Mouse (Mus musculus) MEL (cell line): Measurements from ENCODE around the gene B4galnt3. TPM values are rescaled to one million over a fixed set of nuclear protein-coding genes. Genes with fewer than 3 reads are reported as not detected.

Experiments
- DNase-seq: peaks from one replicate; pipeline ENCODE4 v3.0.0; 2011; ENCODE audit warnings: low read depth, low spot score
- H3K27ac ChIP-seq: 2 replicates; pipeline ENCODE4 v1.5.1; 2012; ENCODE audit warnings: low read depth, mild to moderate bottlenecking, control low read depth, low read length, moderate library complexity; ENCODE audit not compliant: control insufficient read depth
- H3K27me3 ChIP-seq, 2 experiments: fragments of 150-350 bp in 1 of 2; sonication (generic) in 1 of 2; 2 replicates each; pipeline ENCODE4 v1.6.1; 2012; ENCODE audit warnings: low read length in 2 of 2, mild to moderate bottlenecking in 2 of 2, improper control_type of control experiment in 1 of 2, moderate library complexity in 1 of 2; ENCODE audit not compliant: insufficient read depth in 2 of 2, control insufficient read depth in 1 of 2
- H3K36me3 ChIP-seq, 2 experiments: 2 replicates each; pipeline ENCODE4 v1.6.1; 2012 to 2014; ENCODE audit warnings: low read length in 2 of 2, improper control_type of control experiment in 1 of 2, inconsistent platforms in 1 of 2, mild to moderate bottlenecking in 1 of 2; ENCODE audit not compliant: insufficient read depth in 2 of 2, control insufficient read depth in 1 of 2
- H3K4me1 ChIP-seq, 2 experiments: fragments of 150-350 bp in 1 of 2; sonication (generic) in 1 of 2; 2 replicates each; pipeline ENCODE4 v1.6.1; 2012; ENCODE audit warnings: low read length in 2 of 2, improper control_type of control experiment in 1 of 2, mild to moderate bottlenecking in 1 of 2; ENCODE audit not compliant: insufficient read depth in 2 of 2, control insufficient read depth in 1 of 2
- H3K4me3 ChIP-seq, 2 experiments: fragments of 150-350 bp in 1 of 2; sonication (generic) in 1 of 2; 2 replicates each; pipeline ENCODE4 v1.5.1; 2012; ENCODE audit warnings: low read depth in 2 of 2, low read length in 2 of 2, mild to moderate bottlenecking in 2 of 2, moderate library complexity in 2 of 2, control low read depth in 1 of 2, improper control_type of control experiment in 1 of 2; ENCODE audit not compliant: control insufficient read depth in 1 of 2, insufficient read depth in 1 of 2
- H3K79me2 ChIP-seq: 2 replicates; pipeline ENCODE4 v1.6.1; 2012; ENCODE audit warnings: mild to moderate bottlenecking, low read length, moderate library complexity; ENCODE audit not compliant: control insufficient read depth, poor library complexity, insufficient read depth
- H3K9ac ChIP-seq: 2 replicates; pipeline ENCODE4 v1.6.1; 2012; ENCODE audit warnings: low read depth, mild to moderate bottlenecking, control low read depth, low read length, moderate library complexity; ENCODE audit not compliant: control insufficient read depth, poor library complexity, severe bottlenecking
- H3K9me3 ChIP-seq: fragments of 150-350 bp; sonication (generic); replicated peaks from 2 replicates; pipeline ENCODE4 v1.6.1; 2012; ENCODE audit warnings: mild to moderate bottlenecking, low read length, improper control_type of control experiment, moderate library complexity; ENCODE audit not compliant: insufficient read depth
- BHLHE40 ChIP-seq: IDR thresholded peaks from 2 replicates; pipeline ENCODE4 v1.6.1; 2012; ENCODE audit warnings: low read depth, mild to moderate bottlenecking, inconsistent platforms, low read length, improper control_type of control experiment, borderline replicate concordance
- CTCF ChIP-seq, 3 experiments: IDR thresholded peaks in 2 of 3; conservative IDR thresholded peaks in 1 of 3; 2 replicates each; pipeline ENCODE4 v1.5.1; 2011 to 2012; ENCODE audit warnings: low read length in 3 of 3, low read depth in 2 of 3, mild to moderate bottlenecking in 2 of 3, improper control_type of control experiment in 1 of 3, inconsistent platforms in 1 of 3, mixed read lengths in 1 of 3, moderate library complexity in 1 of 3; ENCODE audit not compliant: control insufficient read depth in 1 of 3, insufficient read depth in 1 of 3, poor library complexity in 1 of 3, severe bottlenecking in 1 of 3
- E2F4 ChIP-seq: IDR thresholded peaks from 2 replicates; pipeline ENCODE4 v1.6.1; 2011; ENCODE audit warnings: low read depth, low read length, improper control_type of control experiment, borderline replicate concordance
- ELF1 ChIP-seq: IDR thresholded peaks from 2 replicates; pipeline ENCODE4 v1.6.1; 2014; ENCODE audit warnings: low read depth, mild to moderate bottlenecking, inconsistent platforms, low read length, improper control_type of control experiment, moderate library complexity
- EP300 ChIP-seq, 2 experiments: IDR thresholded peaks; 2 replicates each; pipeline ENCODE4 v1.6.1; 2011; ENCODE audit warnings: improper control_type of control experiment in 2 of 2, low read length in 2 of 2, low read depth in 1 of 2, mild to moderate bottlenecking in 1 of 2
- ETS1 ChIP-seq: IDR thresholded peaks from 2 replicates; pipeline ENCODE4 v1.6.1; 2012; ENCODE audit warnings: low read depth, mild to moderate bottlenecking, inconsistent platforms, low read length, improper control_type of control experiment, moderate library complexity
- GATA1 ChIP-seq: IDR thresholded peaks from 2 replicates; pipeline ENCODE4 v1.6.1; 2011; ENCODE audit warnings: low read depth, low read length, improper control_type of control experiment
- JUND ChIP-seq: IDR thresholded peaks from 2 replicates; pipeline ENCODE4 v1.6.1; 2011; ENCODE audit warnings: low read depth, mild to moderate bottlenecking, improper control_type of control experiment, low read length
- KAT2A ChIP-seq: conservative IDR thresholded peaks from 2 replicates; pipeline ENCODE4 v1.6.1; 2012; ENCODE audit warnings: low read depth, low read length, improper control_type of control experiment, inconsistent platforms
- MAX ChIP-seq: IDR thresholded peaks from 2 replicates; pipeline ENCODE4 v1.6.1; 2011; ENCODE audit warnings: low read length, improper control_type of control experiment
- MAZ ChIP-seq: IDR thresholded peaks from 2 replicates; pipeline ENCODE4 v1.6.1; 2012; ENCODE audit warnings: low read depth, mild to moderate bottlenecking, inconsistent platforms, low read length, improper control_type of control experiment
- MEF2A ChIP-seq: IDR thresholded peaks from 2 replicates; pipeline ENCODE4 v1.6.1; 2014; ENCODE audit warnings: low read depth, mild to moderate bottlenecking, inconsistent platforms, low read length, improper control_type of control experiment; ENCODE audit not compliant: poor library complexity, insufficient replicate concordance, severe bottlenecking; ENCODE audit errors: extremely low read depth
- MXI1 ChIP-seq: IDR thresholded peaks from 2 replicates; pipeline ENCODE4 v1.6.1; 2011; ENCODE audit warnings: mild to moderate bottlenecking, low read depth, low read length, improper control_type of control experiment
- MYB ChIP-seq: IDR thresholded peaks from 2 replicates; pipeline ENCODE4 v1.6.1; 2011; ENCODE audit warnings: mild to moderate bottlenecking, low read depth, low read length, improper control_type of control experiment
- MYC ChIP-seq: IDR thresholded peaks from 2 replicates; pipeline ENCODE4 v1.6.1; 2011; ENCODE audit warnings: low read depth, mild to moderate bottlenecking, low read length, improper control_type of control experiment, moderate library complexity
- POLR2A ChIP-seq, 2 experiments: IDR thresholded peaks; 2 replicates each; pipeline ENCODE4 v1.6.1; 2011 to 2012; ENCODE audit warnings: low read length in 2 of 2, mild to moderate bottlenecking in 2 of 2, control low read depth in 1 of 2, improper control_type of control experiment in 1 of 2, low read depth in 1 of 2, moderate library complexity in 1 of 2; ENCODE audit not compliant: control insufficient read depth in 1 of 2, insufficient read depth in 1 of 2, poor library complexity in 1 of 2
- POLR2AphosphoS2 ChIP-seq: IDR thresholded peaks from 2 replicates; pipeline ENCODE4 v1.6.1; 2011; ENCODE audit warnings: low read length, improper control_type of control experiment
- RCOR1 ChIP-seq: IDR thresholded peaks from 2 replicates; pipeline ENCODE4 v1.6.1; 2012; ENCODE audit warnings: low read depth, mild to moderate bottlenecking, inconsistent platforms, low read length, improper control_type of control experiment
- SMC3 ChIP-seq: IDR thresholded peaks from 2 replicates; pipeline ENCODE4 v1.6.1; 2011; ENCODE audit warnings: low read depth, low read length, improper control_type of control experiment
- UBTF ChIP-seq: IDR thresholded peaks from 2 replicates; pipeline ENCODE4 v1.6.1; 2012; ENCODE audit warnings: low read depth, mild to moderate bottlenecking, inconsistent platforms, low read length, improper control_type of control experiment, moderate library complexity, borderline replicate concordance; ENCODE audit not compliant: insufficient read depth
- USF1 ChIP-seq: IDR thresholded peaks from 2 replicates; pipeline ENCODE4 v1.6.1; 2014; ENCODE audit warnings: low read depth, mild to moderate bottlenecking, inconsistent platforms, low read length, improper control_type of control experiment, moderate library complexity
- ZMIZ1 ChIP-seq: IDR thresholded peaks from 2 replicates; pipeline ENCODE4 v1.6.1; 2012; ENCODE audit warnings: low read depth, mild to moderate bottlenecking, inconsistent platforms, low read length, improper control_type of control experiment, moderate library complexity
- ZNF384 ChIP-seq: IDR thresholded peaks from 2 replicates; pipeline ENCODE4 v1.6.1; 2012; ENCODE audit warnings: low read depth, mild to moderate bottlenecking, inconsistent platforms, low read length, improper control_type of control experiment
- polyA plus RNA-seq, 2 experiments: library from polyadenylated mRNA; stranded (reverse) in 1 of 2; unstranded in 1 of 2; fragments of >175 nt in 1 of 2; fragments of >200 nt in 1 of 2; gene quantifications; 2 replicates each; pipeline versions ENCODE4 v1.2.1 to v1.2.4; 2012; ENCODE audit warnings: low replicate concordance in 2 of 2, low read depth in 1 of 2; ENCODE audit not compliant: insufficient read length in 2 of 2, insufficient read depth in 1 of 2, missing spikeins in 1 of 2
- total RNA-seq: library from RNA; depleted of rRNA; stranded (reverse); fragments of 300-350 nt; gene quantifications from 2 replicates; pipeline ENCODE4 v1.2.3, GENCODE M21; 2012

Gene B4galnt3
- total and polyA plus RNA-seq, 3 experiments, result 1.3 to 1.5 TPM; not detected in 1

GRCm38 (mm10) chr6:120312443-120312842, 18.1 kb upstream of the B4galnt3 start:
- TF ChIP-seq POLR2AphosphoS2 (no peak), ZNF384 (peak; percentile 97), MAZ (0 out of 2 replicates have a peak, but pooled peaks have one; percentile 46)
- Histone ChIP-seq H3K4me1 (peaks cover 0 to 12% of the 10 kb centered on the region in 2 experiments; a peak in 2 of 4 replicates), H3K9ac (no peak overlapping the region), H3K27ac (no peak overlapping the region), H3K9me3 (no peaks in the 10 kb centered on the region), H3K4me3 (no peak overlapping the region), H3K36me3 (peaks cover 0 to 11% of the 10 kb centered on the region in 2 experiments; a peak in 2 of 4 replicates), H3K79me2 (no peaks in the 10 kb centered on the region), H3K27me3 (no peaks in the 10 kb centered on the region)
- DNase-seq, result peak; percentile 49

DNA sequence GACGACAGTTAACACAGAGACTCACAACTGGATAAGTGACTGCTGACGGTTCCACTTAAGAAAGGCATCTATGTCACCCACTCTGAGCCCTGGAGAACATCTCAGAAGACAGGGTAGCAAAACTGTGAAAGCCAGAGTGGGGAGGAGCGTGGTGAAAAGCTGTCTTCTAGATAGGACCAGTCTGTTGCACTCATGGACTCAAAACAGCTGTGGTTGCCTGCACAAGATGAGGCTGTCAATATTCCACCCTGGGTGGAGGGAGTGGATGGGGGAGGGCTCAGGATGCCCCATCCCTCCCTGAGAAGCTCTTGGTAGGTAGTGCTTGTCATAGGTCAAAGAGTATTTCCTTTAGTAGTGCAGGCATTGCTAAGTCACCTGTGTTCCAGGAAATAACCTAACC, 15.4 kb upstream of the B4galnt3 start:
- no peak for TF ChIP-seq EP300 (IDR thresholded peaks at IDR 0.05; ENCODE audit: low read depth in 1 of 2, low read length in 2 of 2)
- TF ChIP-seq BHLHE40, result no peak
- TF ChIP-seq KAT2A, result no peak
- no peak for TF ChIP-seq ETS1
- no peak for TF ChIP-seq MYC
- no peaks in the 10 kb centered on the region for H3K79me2 ChIP-seq
- no peaks in the 10 kb centered on the region for H3K9me3 ChIP-seq
- no peak overlapping the region for H3K27ac ChIP-seq
- peaks cover 0 to 14% of the 10 kb centered on the region in 2 experiments; a peak in 2 of 4 replicates for H3K36me3 ChIP-seq
- no peak for DNase-seq
- peaks cover 0 to 17% of the 10 kb centered on the region in 2 experiments; a peak in 2 of 4 replicates for H3K4me1 ChIP-seq
- H3K27me3 ChIP-seq, result 0 out of 4 replicates have a peak, but pooled peaks cover 0 to 1% of the 10 kb centered on the region in 2 experiments
- no peak overlapping the region for H3K4me3 ChIP-seq
- no peak overlapping the region for H3K9ac ChIP-seq

DNA sequence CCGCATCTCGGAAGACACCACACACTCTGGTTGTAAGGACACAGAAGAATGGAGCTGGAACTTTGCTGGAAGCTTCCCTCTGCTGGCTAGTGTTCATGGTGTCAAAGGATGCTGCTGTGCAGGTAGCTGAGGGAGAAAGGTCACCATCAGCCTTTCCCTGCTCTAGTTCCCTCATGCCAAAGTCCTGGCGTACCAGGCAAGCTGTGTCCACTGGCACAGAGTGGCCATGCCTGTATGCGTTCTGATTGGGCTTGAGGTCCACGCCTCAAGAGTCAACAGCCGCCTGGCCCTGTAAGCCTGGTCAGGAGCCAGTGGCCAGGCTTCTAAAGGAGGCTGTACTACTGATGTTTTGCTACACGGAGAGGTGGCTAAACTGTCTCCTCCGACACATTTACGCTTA, 15.0 kb upstream of the B4galnt3 start:
- H3K4me1 ChIP-seq, result peaks cover 0 to 17% of the 10 kb centered on the region in 2 experiments; a peak in 2 of 4 replicates
- H3K9ac ChIP-seq, result no peak overlapping the region
- peaks cover 0 to 14% of the 10 kb centered on the region in 2 experiments; a peak in 2 of 4 replicates for H3K36me3 ChIP-seq
- no peaks in the 10 kb centered on the region for H3K79me2 ChIP-seq
- DNase-seq, result no peak
- H3K9me3 ChIP-seq, result no peaks in the 10 kb centered on the region
- no peak overlapping the region for H3K27ac ChIP-seq
- 0 out of 4 replicates have a peak, but pooled peaks cover 0 to 1% of the 10 kb centered on the region in 2 experiments for H3K27me3 ChIP-seq
- TF ChIP-seq MXI1, result no peak
- TF ChIP-seq UBTF, result no peak
- no peak for TF ChIP-seq KAT2A
- no peak for TF ChIP-seq ELF1
- TF ChIP-seq ZMIZ1, result no peak
- no peak for TF ChIP-seq RCOR1
- TF ChIP-seq POLR2A (IDR thresholded peaks at IDR 0.05; ENCODE audit: control insufficient read depth in 1 of 2, insufficient read depth in 1 of 2, low read depth in 1 of 2, low read length in 2 of 2, poor library complexity in 1 of 2), result no peak
- TF ChIP-seq MYB, result no peak
- no peak for TF ChIP-seq E2F4
- TF ChIP-seq SMC3, result no peak
- no peak for TF ChIP-seq MAZ
- no peak for TF ChIP-seq CTCF (IDR thresholded peaks at IDR 0.05 in 2 of 3, conservative IDR thresholded peaks at IDR 0.05 in 1 of 3; ENCODE audit: control insufficient read depth in 1 of 3, insufficient read depth in 1 of 3, low read depth in 2 of 3, low read length in 3 of 3, poor library complexity in 1 of 3, severe bottlenecking in 1 of 3)
- TF ChIP-seq POLR2AphosphoS2, result no peak
- TF ChIP-seq GATA1, result no peak
- TF ChIP-seq MEF2A, result no peak
- no peak for TF ChIP-seq USF1
- TF ChIP-seq JUND, result no peak
- TF ChIP-seq MAX, result no peak
- no peak overlapping the region for H3K4me3 ChIP-seq
